Mouse (Mus musculus) kidney, postnatal 36 days (tissue): ENCODE results near the gene F12.

Experiments
- DNase-seq, 2 experiments: peaks; one replicate each; pipeline ENCODE4 v3.0.0; 2021 to 2022; ENCODE audit warnings: mixed read lengths in 2 of 2

The F12 gene

GRCm38 (mm10) chr13:55426613-55427012, at the start of gene F12:
TSS of gene F12 (minus strand) at chr13:55426793.
- no peak for DNase-seq

GRCm38 (mm10) chr13:55476256-55476655, 49.7 kb upstream of the F12 start:
- DNase-seq: no peak

GRCm38 (mm10) chr13:55475750-55476149, 49.2 kb upstream of the F12 start:
- no peak for DNase-seq

GRCm38 (mm10) chr13:55474621-55475069, 48.1 kb upstream of the F12 start:
- DNase-seq: peak in 1 of 2 experiments; percentile 39

- DNase-seq: peak in 1 of 2 experiments; percentile 37
Measured at GRCm38 (mm10) chr13:55473961-55474360, 47.4 kb upstream of the F12 start.

- DNase-seq: peak in 1 of 2 experiments; percentile 40
Measured at GRCm38 (mm10) chr13:55473076-55473831, 46.7 kb upstream of the F12 start.

- DNase-seq: peak in 1 of 2 experiments; percentile 68
Measured at GRCm38 (mm10) chr13:55472132-55473022, 45.8 kb upstream of the F12 start.

GRCm38 (mm10) chr13:55471819-55472131, 45.2 kb upstream of the F12 start:
- no peak for DNase-seq

- DNase-seq: peak; percentile 79 to 88
Measured at GRCm38 (mm10) chr13:55471156-55471818, 44.7 kb upstream of the F12 start.

- no peak for DNase-seq
Measured at GRCm38 (mm10) chr13:55470372-55470771, 43.8 kb upstream of the F12 start.

- DNase-seq: peak in 1 of 2 experiments; percentile 75
Measured at GRCm38 (mm10) chr13:55468851-55469560, 42.4 kb upstream of the F12 start.

GRCm38 (mm10) chr13:55465830-55466440, 39.3 kb upstream of the F12 start:
- DNase-seq: no peak

GRCm38 (mm10) chr13:55465184-55465583, 38.6 kb upstream of the F12 start:
- DNase-seq: no peak

- peak in 1 of 2 experiments; percentile 48 for DNase-seq
Measured at GRCm38 (mm10) chr13:55464027-55464884, 37.7 kb upstream of the F12 start, which contains the start of gene Prr7. TSS of gene Prr7 (plus strand) at chr13:55464267.

- no peak for DNase-seq
Measured at GRCm38 (mm10) chr13:55463399-55464026, 36.9 kb upstream of the F12 start.

- DNase-seq: no peak
Measured at GRCm38 (mm10) chr13:55462965-55463364, 36.4 kb upstream of the F12 start.

GRCm38 (mm10) chr13:55451785-55452549, 25.4 kb upstream of the F12 start:
- peak; percentile 56 to 67 for DNase-seq

GRCm38 (mm10) chr13:55451296-55451695, 24.7 kb upstream of the F12 start:
- no peak for DNase-seq

- peak in 1 of 2 experiments; percentile 49 for DNase-seq
Measured at GRCm38 (mm10) chr13:55450511-55450980, 24.0 kb upstream of the F12 start.
